Mouse (Mus musculus) kidney, embryonic 14.5 days (tissue): ENCODE data around the gene Iba57. TPM values are rescaled to one million over a fixed set of nuclear protein-coding genes. Genes with fewer than 3 reads are reported as not detected.
"Not testable (repeated sequence)": the region's sequence is repeated elsewhere in the genome, so short reads cannot be mapped to it uniquely, and the experiment has no call there.

ENCODE experiments used
- ATAC-seq: fragments of 200-750 bp; cut with Nextera tagmentation; 2 replicates; pipeline ENCODE4 v1.8.0; 2017; ENCODE audit warnings: moderate number of reproducible peaks, mild to moderate bottlenecking, moderate TSS enrichment, moderate library complexity; ENCODE audit not compliant: low FRiP score, low TSS enrichment
- H3K27ac ChIP-seq: fragments of 300-500 bp; sonication (generic); 2 replicates; pipeline ENCODE4 v1.5.1; 2014; ENCODE audit warnings: low read depth, mild to moderate bottlenecking, low read length, moderate library complexity, mixed read lengths
- H3K27me3 ChIP-seq: fragments of 300-500 bp; sonication (generic); 2 replicates; pipeline ENCODE4 v1.6.1; 2014; ENCODE audit warnings: mild to moderate bottlenecking, low read length; ENCODE audit not compliant: control insufficient read depth, insufficient read depth
- H3K36me3 ChIP-seq: fragments of 300-500 bp; sonication (generic); 2 replicates; pipeline ENCODE4 v1.6.1; 2014; ENCODE audit warnings: low read length, mixed read lengths; ENCODE audit not compliant: control insufficient read depth, insufficient read depth
- H3K4me1 ChIP-seq: fragments of 300-500 bp; sonication (generic); 2 replicates; pipeline ENCODE4 v1.6.1; 2014; ENCODE audit warnings: low read length, mixed read lengths; ENCODE audit not compliant: control insufficient read depth, insufficient read depth
- H3K4me2 ChIP-seq: fragments of 300-500 bp; sonication (generic); replicated peaks from 2 replicates; pipeline ENCODE4 v1.6.1; 2014; ENCODE audit warnings: low read depth, mild to moderate bottlenecking, low read length
- H3K4me3 ChIP-seq: fragments of 300-500 bp; sonication (generic); 2 replicates; pipeline ENCODE4 v1.5.1; 2014; ENCODE audit warnings: mild to moderate bottlenecking, low read length
- H3K9ac ChIP-seq: fragments of 300-500 bp; sonication (generic); 2 replicates; pipeline ENCODE4 v1.6.1; 2014; ENCODE audit warnings: low read depth, mild to moderate bottlenecking, low read length, moderate library complexity
- H3K9me3 ChIP-seq: fragments of 300-500 bp; sonication (generic); 2 replicates; pipeline ENCODE4 v1.6.1; 2016; ENCODE audit warnings: low read length; ENCODE audit not compliant: control insufficient read depth
- WGBS: fragments of 180-500 bp; shearing (Covaris S2); extraction: QIAGEN DNeasy Blood & Tissue Kit; methylation state at CpG from one replicate; pipeline ENCODE4 v1.1.7; 2014; 5-methylcytosine and 5-hydroxymethylcytosine counted together
- polyA plus RNA-seq: library from polyadenylated mRNA; unstranded; fragments of >200 nt; fragmentation: Nextera tagmentation; extraction: Ambion mirVana; gene quantifications from 2 replicates; pipeline ENCODE4 v1.2.1, GENCODE M21; 2014

Gene Iba57
- polyA plus RNA-seq = 2.3 and 3.6 TPM in 2 replicates

- H3K9me3 ChIP-seq = no peaks in the 10 kb centered on the region
- H3K27me3 ChIP-seq = no peaks in the 10 kb centered on the region
- H3K4me2 ChIP-seq = peak within 1 kb of the TSS; percentile 74
- H3K9ac ChIP-seq = peak within 1 kb of the TSS; percentile 95
- peak; percentile 99 for ATAC-seq
- H3K27ac ChIP-seq = peak within 1 kb of the TSS; percentile 98
- 4% methylated on average over 55 of the region's 68 CpGs for WGBS
- peaks cover 7% of the 10 kb centered on the region for H3K4me1 ChIP-seq
- H3K4me3 ChIP-seq = peak within 1 kb of the TSS; percentile 78
- H3K36me3 ChIP-seq = no peaks in the 10 kb centered on the region
Observed at GRCm38 (mm10) chr11:59163255-59164236, at the start of gene Iba57. Gene Iba57, minus strand, starts transcription at chr11:59163739.

GRCm38 (mm10) chr11:59212892-59213494 is 49.5 kb upstream of the Iba57 start:
- 92% methylated on average over 12 of the region's 12 CpGs for WGBS

GRCm38 (mm10) chr11:59212320-59212719 is 48.8 kb upstream of the Iba57 start:
- not testable (repeated sequence) for H3K27ac ChIP-seq, H3K4me2 ChIP-seq, H3K9ac ChIP-seq, ATAC-seq, H3K4me3 ChIP-seq, H3K27me3 ChIP-seq, H3K9me3 ChIP-seq
- Histone ChIP-seq H3K4me1 (peaks cover 14% of the 10 kb centered on the region), H3K36me3 (peaks cover 40% of the 10 kb centered on the region)
- 83% methylated on average over 12 of the region's 12 CpGs for WGBS

More at GRCm38 (mm10) chr11:59212892-59213494, 49.5 kb upstream of the Iba57 start:
- no peaks in the 10 kb centered on the region for H3K27me3 ChIP-seq
- H3K4me2 ChIP-seq = no peak overlapping the region
- no peak overlapping the region for H3K4me3 ChIP-seq
- ATAC-seq = no peak
- H3K4me1 ChIP-seq = peaks cover 20% of the 10 kb centered on the region
- H3K27ac ChIP-seq = no peak overlapping the region
- no peak overlapping the region for H3K9ac ChIP-seq
- H3K9me3 ChIP-seq = no peaks in the 10 kb centered on the region
- H3K36me3 ChIP-seq = peaks cover 40% of the 10 kb centered on the region

- peaks cover 42% of the 10 kb centered on the region for H3K36me3 ChIP-seq
- not testable (repeated sequence) for H3K4me1 ChIP-seq, ATAC-seq, H3K9me3 ChIP-seq, H3K4me2 ChIP-seq, H3K27ac ChIP-seq, H3K9ac ChIP-seq, H3K27me3 ChIP-seq, H3K4me3 ChIP-seq
- WGBS = 89% methylated on average over 9 of the region's 9 CpGs
Observed at GRCm38 (mm10) chr11:59211561-59211960, 48.0 kb upstream of the Iba57 start.

- Histone ChIP-seq H3K4me1 (peaks cover 9% of the 10 kb centered on the region), H3K4me3 (no peak overlapping the region), H3K9me3 (no peaks in the 10 kb centered on the region), H3K9ac (no peak overlapping the region; the same call in 1 of the 2 replicates), H3K27me3 (no peaks in the 10 kb centered on the region), H3K36me3 (peaks cover 45% of the 10 kb centered on the region), H3K4me2 (no peak overlapping the region), H3K27ac (no peak overlapping the region)
- ATAC-seq = no peak
- 90% methylated on average over 4 of the region's 4 CpGs for WGBS
Observed at GRCm38 (mm10) chr11:59210020-59210419, 46.5 kb upstream of the Iba57 start.

GRCm38 (mm10) chr11:59209580-59209979 is 46.0 kb upstream of the Iba57 start:
- Histone ChIP-seq H3K27ac (peak overlapping the region; percentile 8; the same call in 1 of the 2 replicates), H3K4me3 (peak overlapping the region; percentile 87; the same call in 1 of the 2 replicates), H3K36me3 (peaks cover 49% of the 10 kb centered on the region)

GRCm38 (mm10) chr11:59209003-59209441 is 45.5 kb upstream of the Iba57 start:
- H3K4me2 ChIP-seq = peak overlapping the region; percentile 85
- peak overlapping the region; percentile 84 for H3K9ac ChIP-seq
- H3K27ac ChIP-seq = peak overlapping the region; percentile 95; the same call in 1 of the 2 replicates
- H3K4me3 ChIP-seq = peak overlapping the region; percentile 87
- ATAC-seq = peak; percentile 69
- peaks cover 47% of the 10 kb centered on the region for H3K36me3 ChIP-seq
- no peaks in the 10 kb centered on the region for H3K9me3 ChIP-seq
- peaks cover 9% of the 10 kb centered on the region for H3K4me1 ChIP-seq
- no peaks in the 10 kb centered on the region for H3K27me3 ChIP-seq
- 12% methylated on average over 18 of the region's 18 CpGs for WGBS

More at GRCm38 (mm10) chr11:59209580-59209979, 46.0 kb upstream of the Iba57 start:
- WGBS = 78% methylated on average over 5 of the region's 5 CpGs
- Histone ChIP-seq H3K4me1 (peaks cover 9% of the 10 kb centered on the region), H3K9me3 (no peaks in the 10 kb centered on the region), H3K4me2 (peak overlapping the region; percentile 85), H3K9ac (no peak overlapping the region), H3K27me3 (no peaks in the 10 kb centered on the region)
- ATAC-seq = no peak

- peak within 1 kb of the TSS; percentile 85 for H3K4me2 ChIP-seq
- peak within 1 kb of the TSS; percentile 84 for H3K9ac ChIP-seq
- H3K36me3 ChIP-seq = peaks cover 44% of the 10 kb centered on the region
- ATAC-seq = peak; percentile 85
- H3K4me3 ChIP-seq = peak within 1 kb of the TSS; percentile 87
- H3K9me3 ChIP-seq = no peaks in the 10 kb centered on the region
- no peaks in the 10 kb centered on the region for H3K27me3 ChIP-seq
- under 1% methylated on average over 65 of the region's 67 CpGs for WGBS
- peak within 1 kb of the TSS; percentile 95 for H3K27ac ChIP-seq
- peaks cover 9% of the 10 kb centered on the region for H3K4me1 ChIP-seq
Observed at GRCm38 (mm10) chr11:59208153-59208831, 44.8 kb upstream of the Iba57 start, which contains the start of gene 2310033P09Rik. Gene 2310033P09Rik, plus strand, starts transcription at chr11:59208321.
